Mouse (Mus musculus): ENCODE results near the gene Kiss1r.

Gene Kiss1r
- long read RNA-seq, experiment 1 = 0 reads
- long read RNA-seq, experiment 2, partial matches to known transcripts = 0 of 1 reads
- long read RNA-seq, experiment 2, other reads (novel, unspliced or antisense) = 0 of 1 reads

- intact Hi-C loops (cut with DNase I) = no loop called here
Observed at GRCm38 (mm10) chr10:79916808-79917531, at the start of gene Kiss1r. Kiss1r (plus strand) TSS chr10:79916971.

GRCm38 (mm10) chr10:79871845-79872244 is 44.9 kb upstream of the Kiss1r start:
- intact Hi-C loops (cut with DNase I) = no loop called here

GRCm38 (mm10) chr10:79872862-79873261 is 43.9 kb upstream of the Kiss1r start:
- intact Hi-C loops (cut with DNase I) = no loop called here

- intact Hi-C loops (cut with DNase I) = no loop called here
Observed at GRCm38 (mm10) chr10:79873313-79873712, 43.5 kb upstream of the Kiss1r start.

GRCm38 (mm10) chr10:79873715-79874289 is 43.0 kb upstream of the Kiss1r start:
- intact Hi-C loops (cut with DNase I) = no loop called here

GRCm38 (mm10) chr10:79874290-79874862 is 42.4 kb upstream of the Kiss1r start, which contains the start of the genes Prtn3 and Plppr3:
Prtn3 (plus strand) TSS chr10:79874476.
Plppr3 (minus strand) TSS chr10:79874634.
- intact Hi-C loops (cut with DNase I) = no loop called here

GRCm38 (mm10) chr10:79877174-79877573 is 39.6 kb upstream of the Kiss1r start:
- intact Hi-C loops (cut with DNase I) = no loop called here

- intact Hi-C loops (cut with DNase I) = no loop called here
Observed at GRCm38 (mm10) chr10:79877757-79878156, 39.0 kb upstream of the Kiss1r start.

- intact Hi-C loops (cut with DNase I) = no loop called here
Observed at GRCm38 (mm10) chr10:79879527-79879926, 37.2 kb upstream of the Kiss1r start.

GRCm38 (mm10) chr10:79880721-79881120 is 36.0 kb upstream of the Kiss1r start:
- intact Hi-C loops (cut with DNase I) = loop anchor here (5.0 kb wide), 2 partner anchors 42 to 48 kb away; partner anchors contain the start of gene R3hdm4

GRCm38 (mm10) chr10:79881981-79882380 is 34.8 kb upstream of the Kiss1r start:
- intact Hi-C loops (cut with DNase I) = loop anchor here (5.0 kb wide), 2 partner anchors 40 to 50 kb away; partner anchors contain the start of gene R3hdm4

- intact Hi-C loops (cut with DNase I) = loop anchor here (5.0 kb wide), 2 partner anchors 39 to 51 kb away; partner anchors contain the start of gene R3hdm4
Observed at GRCm38 (mm10) chr10:79883297-79884084, 33.3 kb upstream of the Kiss1r start.

- intact Hi-C loops (cut with DNase I) = loop anchor here (5.0 kb wide), 2 partner anchors 38 to 52 kb away; partner anchors contain the start of gene R3hdm4
Observed at GRCm38 (mm10) chr10:79884446-79884845, 32.3 kb upstream of the Kiss1r start.

GRCm38 (mm10) chr10:79884938-79885337 is 31.8 kb upstream of the Kiss1r start:
- intact Hi-C loops (cut with DNase I) = loop anchor here (5.0 kb wide), 2 partner anchors 37 to 53 kb away; partner anchors contain the start of gene R3hdm4

GRCm38 (mm10) chr10:79886054-79886453 is 30.7 kb upstream of the Kiss1r start, which contains the start of gene Elane:
Elane (plus strand) TSS chr10:79886247.
- intact Hi-C loops (cut with DNase I) = no loop called here

- intact Hi-C loops (cut with DNase I) = no loop called here
Observed at GRCm38 (mm10) chr10:79886611-79887010, 30.2 kb upstream of the Kiss1r start.

GRCm38 (mm10) chr10:79889386-79889785 is 27.4 kb upstream of the Kiss1r start:
- intact Hi-C loops (cut with DNase I) = no loop called here

GRCm38 (mm10) chr10:79890670-79891069 is 26.1 kb upstream of the Kiss1r start, which contains the start of gene Cfd:
Cfd (plus strand) TSS chr10:79890853.
- intact Hi-C loops (cut with DNase I) = loop anchor here (5.0 kb wide), 1 partner anchor 67 kb away; no protein-coding TSS in a partner anchor

GRCm38 (mm10) chr10:79892451-79893118 is 24.2 kb upstream of the Kiss1r start:
- intact Hi-C loops (cut with DNase I) = loop anchor here (5.0 kb wide), 1 partner anchor 65 kb away; no protein-coding TSS in a partner anchor

GRCm38 (mm10) chr10:79896306-79896705 is 20.5 kb upstream of the Kiss1r start:
- intact Hi-C loops (cut with DNase I) = no loop called here
